Mouse (Mus musculus) ES-E14 (cell line): ENCODE measurements around the gene Retn.

ENCODE experiments used
- CHD2 ChIP-seq: IDR thresholded peaks from 2 replicates; pipeline ENCODE4 v1.6.1; 2014; ENCODE audit warnings: mild to moderate bottlenecking, low read depth, low read length, inconsistent platforms
- HCFC1 ChIP-seq: IDR thresholded peaks from 2 replicates; pipeline ENCODE4 v1.6.1; 2012; ENCODE audit warnings: low read length, inconsistent platforms, borderline replicate concordance; ENCODE audit not compliant: insufficient read depth
- MAFK ChIP-seq: IDR thresholded peaks from 2 replicates; pipeline ENCODE4 v1.6.1; 2014; ENCODE audit warnings: mild to moderate bottlenecking, low read depth, low read length, inconsistent platforms; ENCODE audit not compliant: insufficient read depth
- ZC3H11A ChIP-seq: IDR thresholded peaks from 2 replicates; pipeline ENCODE4 v1.6.1; 2012; ENCODE audit warnings: low read depth, mild to moderate bottlenecking, inconsistent platforms, low read length, borderline replicate concordance
- ZNF384 ChIP-seq: IDR thresholded peaks from 2 replicates; pipeline ENCODE4 v1.6.1; 2012; ENCODE audit warnings: low read depth, low read length, inconsistent platforms

GRCm38 (mm10) chr8:3665507-3665906 is 9.9 kb downstream of the Retn start, which contains the start of gene Mcemp1:
- TF ChIP-seq ZNF384: no peak
- no peak for TF ChIP-seq MAFK
- no peak for TF ChIP-seq HCFC1
- no peak for TF ChIP-seq ZC3H11A
- TF ChIP-seq CHD2: no peak
